Mouse (Mus musculus) hindbrain, embryonic 11.5 days (tissue): ENCODE results near the gene Stx18. TPM values are rescaled to one million over a fixed set of nuclear protein-coding genes. Genes with fewer than 3 reads are reported as not detected.

Experiments
- ATAC-seq: fragments of 200-750 bp; cut with Nextera tagmentation; 2 replicates; pipeline ENCODE4 v1.8.0; 2017; ENCODE audit warnings: mild to moderate bottlenecking, moderate TSS enrichment, moderate library complexity; ENCODE audit not compliant: low FRiP score
- DNase-seq: peaks from one replicate; pipeline ENCODE4 v3.0.0-alpha.2; 2015; ENCODE audit warnings: low spot score
- H3K27ac ChIP-seq: fragments of 300-500 bp; sonication (generic); 2 replicates; pipeline ENCODE4 v1.5.1; 2014; ENCODE audit warnings: mild to moderate bottlenecking, low read depth, low read length
- H3K27me3 ChIP-seq: fragments of 300-500 bp; sonication (generic); 2 replicates; pipeline ENCODE4 v1.6.1; 2014; ENCODE audit warnings: mild to moderate bottlenecking, low read length, moderate library complexity, mixed read lengths; ENCODE audit not compliant: control insufficient read depth, insufficient read depth
- H3K36me3 ChIP-seq: fragments of 300-500 bp; sonication (generic); 2 replicates; pipeline ENCODE4 v1.6.1; 2014; ENCODE audit warnings: mild to moderate bottlenecking, low read length, moderate library complexity, mixed read lengths; ENCODE audit not compliant: control insufficient read depth, insufficient read depth
- H3K4me1 ChIP-seq: fragments of 300-500 bp; sonication (generic); replicated peaks from 2 replicates; pipeline ENCODE4 v1.6.1; 2014; ENCODE audit warnings: low read length, mixed read lengths; ENCODE audit not compliant: control insufficient read depth, insufficient read depth
- H3K4me2 ChIP-seq: fragments of 300-500 bp; sonication (generic); replicated peaks from 2 replicates; pipeline ENCODE4 v1.6.1; 2014; ENCODE audit warnings: mild to moderate bottlenecking, low read depth, low read length
- H3K4me3 ChIP-seq: fragments of 300-500 bp; sonication (generic); 2 replicates; pipeline ENCODE4 v1.5.1; 2014; ENCODE audit warnings: low read depth, low read length
- H3K9ac ChIP-seq: fragments of 300-500 bp; sonication (generic); 2 replicates; pipeline ENCODE4 v1.6.1; 2014; ENCODE audit warnings: low read depth, low read length
- H3K9me3 ChIP-seq: fragments of 300-500 bp; sonication (generic); 2 replicates; pipeline ENCODE4 v1.6.1; 2016; ENCODE audit warnings: low read length; ENCODE audit not compliant: control insufficient read depth
- WGBS: fragments of 180-500 bp; shearing (Covaris S2); extraction: QIAGEN DNeasy Blood & Tissue Kit; methylation state at CpG from one replicate; pipeline ENCODE4 v1.1.7; 2014; 5-methylcytosine and 5-hydroxymethylcytosine counted together
- polyA plus RNA-seq: library from polyadenylated mRNA; unstranded; fragments of >200 nt; fragmentation: Nextera tagmentation; extraction: Ambion mirVana; gene quantifications from 2 replicates; pipeline ENCODE4 v1.2.1, GENCODE M21; 2014

Stx18 gene
- polyA plus RNA-seq, 1 experiment from 2014 or later = 59.1 TPM

- no peak overlapping the region for H3K27ac ChIP-seq
- H3K36me3 ChIP-seq = no peaks in the 10 kb centered on the region
- H3K4me3 ChIP-seq = no peak overlapping the region
- H3K9ac ChIP-seq = no peak overlapping the region
- no peaks in the 10 kb centered on the region; the same call in 1 of the 2 replicates for H3K4me1 ChIP-seq
- WGBS = 90% methylated on average over 4 of the region's 4 CpGs
- H3K9me3 ChIP-seq = no peaks in the 10 kb centered on the region
- no peak overlapping the region for H3K4me2 ChIP-seq
- H3K27me3 ChIP-seq = no peaks in the 10 kb centered on the region
- DNase-seq (no peak), ATAC-seq (no peak)
Observed at GRCm38 (mm10) chr5:38064043-38064575, 25.6 kb downstream of the Stx18 start.

GRCm38 (mm10) chr5:38064701-38065100 lies 26.2 kb downstream of the Stx18 start:
- WGBS = 25% methylated on average over 5 of the region's 5 CpGs
- no peak overlapping the region for H3K4me2 ChIP-seq
- H3K36me3 ChIP-seq = no peaks in the 10 kb centered on the region
- H3K4me1 ChIP-seq = no peaks in the 10 kb centered on the region; the same call in 1 of the 2 replicates
- no peak for DNase-seq
- no peak overlapping the region for H3K27ac ChIP-seq
- no peaks in the 10 kb centered on the region for H3K9me3 ChIP-seq
- no peak overlapping the region for H3K4me3 ChIP-seq
- no peak overlapping the region for H3K9ac ChIP-seq
- no peak for ATAC-seq
- H3K27me3 ChIP-seq = no peaks in the 10 kb centered on the region

- H3K27me3 ChIP-seq = no peaks in the 10 kb centered on the region
- H3K4me3 ChIP-seq = no peak overlapping the region
- no peak for DNase-seq
- H3K9ac ChIP-seq = no peak overlapping the region
- no peaks in the 10 kb centered on the region; the same call in 1 of the 2 replicates for H3K4me1 ChIP-seq
- H3K4me2 ChIP-seq = no peak overlapping the region
- no peaks in the 10 kb centered on the region for H3K36me3 ChIP-seq
- 48% methylated on average over 2 of the region's 2 CpGs for WGBS
- ATAC-seq = no peak
- H3K9me3 ChIP-seq = no peaks in the 10 kb centered on the region
- no peak overlapping the region for H3K27ac ChIP-seq
Observed at GRCm38 (mm10) chr5:38065454-38065853, 26.9 kb downstream of the Stx18 start.

- H3K4me2 ChIP-seq = no peak overlapping the region
- ATAC-seq = no peak
- H3K4me3 ChIP-seq = no peak overlapping the region
- no peak overlapping the region for H3K9ac ChIP-seq
- no peaks in the 10 kb centered on the region; the same call in 1 of the 2 replicates for H3K4me1 ChIP-seq
- no peak overlapping the region for H3K27ac ChIP-seq
- DNase-seq = no peak
- no peaks in the 10 kb centered on the region for H3K36me3 ChIP-seq
- 89% methylated on average over 1 of the region's 1 CpGs for WGBS
- H3K27me3 ChIP-seq = no peaks in the 10 kb centered on the region
- no peaks in the 10 kb centered on the region for H3K9me3 ChIP-seq
Observed at GRCm38 (mm10) chr5:38066606-38067005, 28.1 kb downstream of the Stx18 start.

GRCm38 (mm10) chr5:38076326-38076725 lies 37.8 kb downstream of the Stx18 start:
- Histone ChIP-seq H3K4me1 (no peaks in the 10 kb centered on the region; the same call in 1 of the 2 replicates), H3K36me3 (no peaks in the 10 kb centered on the region), H3K27me3 (no peaks in the 10 kb centered on the region), H3K9me3 (no peaks in the 10 kb centered on the region), H3K9ac (no peak overlapping the region), H3K4me2 (no peak overlapping the region), H3K4me3 (no peak overlapping the region), H3K27ac (no peak overlapping the region)
- ATAC-seq = no peak
- 35% methylated on average over 4 of the region's 4 CpGs for WGBS
- no peak for DNase-seq

GRCm38 (mm10) chr5:38078575-38078974 lies 40.0 kb downstream of the Stx18 start:
- DNase-seq = no peak
- Histone ChIP-seq H3K9ac (no peak overlapping the region), H3K4me2 (no peak overlapping the region), H3K36me3 (no peaks in the 10 kb centered on the region), H3K4me1 (no peaks in the 10 kb centered on the region; the same call in 1 of the 2 replicates), H3K27ac (no peak overlapping the region), H3K9me3 (no peaks in the 10 kb centered on the region), H3K4me3 (no peak overlapping the region), H3K27me3 (no peaks in the 10 kb centered on the region)
- WGBS = 72% methylated on average over 3 of the region's 3 CpGs
- no peak for ATAC-seq

GRCm38 (mm10) chr5:38080472-38080871 lies 41.9 kb downstream of the Stx18 start:
- Histone ChIP-seq H3K27ac (no peak overlapping the region), H3K36me3 (no peaks in the 10 kb centered on the region), H3K27me3 (no peaks in the 10 kb centered on the region), H3K4me3 (no peak overlapping the region), H3K4me2 (no peak overlapping the region), H3K9me3 (no peaks in the 10 kb centered on the region), H3K9ac (no peak overlapping the region), H3K4me1 (peaks cover under 1% of the 10 kb centered on the region)
- DNase-seq (no peak), ATAC-seq (no peak)
- 100% methylated on average over 1 of the region's 1 CpGs for WGBS

GRCm38 (mm10) chr5:38082589-38082988 lies 44.0 kb downstream of the Stx18 start:
- WGBS = 48% methylated on average over 3 of the region's 3 CpGs
- Histone ChIP-seq H3K4me2 (no peak overlapping the region), H3K4me1 (peaks cover 4% of the 10 kb centered on the region)

GRCm38 (mm10) chr5:38083362-38083761 lies 44.8 kb downstream of the Stx18 start:
- Histone ChIP-seq H3K9ac (no peak overlapping the region), H3K27me3 (no peaks in the 10 kb centered on the region), H3K4me3 (no peak overlapping the region), H3K27ac (no peak overlapping the region), H3K36me3 (no peaks in the 10 kb centered on the region), H3K4me2 (no peak overlapping the region), H3K4me1 (peaks cover 4% of the 10 kb centered on the region), H3K9me3 (no peaks in the 10 kb centered on the region)
- no peak for ATAC-seq
- 33% methylated on average over 5 of the region's 5 CpGs for WGBS
- DNase-seq = no peak

More at GRCm38 (mm10) chr5:38082589-38082988, 44.0 kb downstream of the Stx18 start:
- no peak overlapping the region for H3K9ac ChIP-seq
- H3K36me3 ChIP-seq = no peaks in the 10 kb centered on the region
- no peaks in the 10 kb centered on the region for H3K9me3 ChIP-seq
- DNase-seq (no peak), ATAC-seq (no peak)
- no peak overlapping the region for H3K27ac ChIP-seq
- no peak overlapping the region for H3K4me3 ChIP-seq
- no peaks in the 10 kb centered on the region for H3K27me3 ChIP-seq
